Mouse (Mus musculus) brain, embryonic 14.5 days (tissue): Measurements from ENCODE around the gene Vmn1r221.
"Not testable (repeated sequence)": the region's sequence is repeated elsewhere in the genome, so short reads cannot be mapped to it uniquely, and the experiment has no call there.

Experiments
- CTCF ChIP-seq: fragments of 200-500 bp; IDR thresholded peaks from 2 replicates; pipeline ENCODE4 v1.5.1; 2012; ENCODE audit warnings: inconsistent platforms, mild to moderate bottlenecking, moderate library complexity, borderline replicate concordance; ENCODE audit not compliant: insufficient read depth, insufficient read length; ENCODE audit errors: extremely low read depth
- POLR2A ChIP-seq: fragments of 200-500 bp; IDR thresholded peaks from 2 replicates; pipeline ENCODE4 v1.6.1; 2012; ENCODE audit warnings: mild to moderate bottlenecking, inconsistent platforms, borderline replicate concordance; ENCODE audit not compliant: poor library complexity, insufficient read depth, insufficient read length, severe bottlenecking; ENCODE audit errors: extremely low read depth

GRCm38 (mm10) chr13:23268606-23269005, 54.7 kb downstream of the Vmn1r221 start:
- not testable (repeated sequence) for TF ChIP-seq POLR2A, CTCF
